Mouse (Mus musculus) forebrain, embryonic 10.5 days (tissue): ENCODE measurements around the gene Grwd1. TPM values are rescaled to one million over a fixed set of nuclear protein-coding genes. Genes with fewer than 3 reads are reported as not detected.

Experiments
- DNase-seq: peaks from one replicate; pipeline ENCODE4 v3.0.0-alpha.2; 2017; ENCODE audit warnings: low spot score; ENCODE audit errors: extremely low spot score
- H3K27ac ChIP-seq: fragments of 300-500 bp; sonication (generic); 2 replicates; pipeline ENCODE4 v1.5.1; 2016; ENCODE audit warnings: mild to moderate bottlenecking
- H3K27me3 ChIP-seq: fragments of 300-500 bp; sonication (generic); 2 replicates; pipeline ENCODE4 v1.6.1; 2016; ENCODE audit warnings: mild to moderate bottlenecking; ENCODE audit not compliant: poor library complexity, severe bottlenecking
- H3K36me3 ChIP-seq: fragments of 300-500 bp; sonication (generic); replicated peaks from 2 replicates; pipeline ENCODE4 v1.6.1; 2016; ENCODE audit warnings: mild to moderate bottlenecking, moderate library complexity
- H3K4me1 ChIP-seq: fragments of 300-500 bp; sonication (generic); 2 replicates; pipeline ENCODE4 v1.6.1; 2016
- H3K4me3 ChIP-seq: fragments of 300-500 bp; sonication (generic); 2 replicates; pipeline ENCODE4 v1.5.1; 2016; ENCODE audit warnings: mild to moderate bottlenecking, moderate library complexity
- H3K9me3 ChIP-seq: fragments of 300-500 bp; sonication (generic); 2 replicates; pipeline ENCODE4 v1.6.1; 2016; ENCODE audit warnings: mild to moderate bottlenecking, moderate library complexity
- WGBS: fragments of 180-500 bp; shearing (Covaris S2); methylation state at CpG from one replicate; pipeline ENCODE4 v1.1.7; 2016; 5-methylcytosine and 5-hydroxymethylcytosine counted together
- polyA plus RNA-seq: library from polyadenylated mRNA; unstranded; fragments of >200 nt; fragmentation: Nextera tagmentation; extraction: Ambion mirVana; gene quantifications from 2 replicates; pipeline ENCODE4 v1.2.1, GENCODE M21; 2016

Gene Grwd1
- polyA plus RNA-seq, 1 experiment from 2014 or later: 132 TPM

- Histone ChIP-seq H3K9me3 (no peaks in the 10 kb centered on the region), H3K4me1 (peaks cover 31% of the 10 kb centered on the region), H3K27ac (no peak overlapping the region), H3K36me3 (peaks cover 62% of the 10 kb centered on the region), H3K4me3 (no peak overlapping the region), H3K27me3 (peaks cover 38% of the 10 kb centered on the region)
- DNase-seq: no peak
- 92% methylated on average over 6 of the region's 6 CpGs for WGBS
Measured at GRCm38 (mm10) chr7:45802551-45802950, 28.2 kb downstream of the Grwd1 start.

- Histone ChIP-seq H3K27me3 (peaks cover 50% of the 10 kb centered on the region), H3K4me1 (peaks cover 39% of the 10 kb centered on the region), H3K9me3 (no peaks in the 10 kb centered on the region), H3K36me3 (peaks cover 55% of the 10 kb centered on the region), H3K27ac (no peak overlapping the region), H3K4me3 (no peak overlapping the region)
- peak; percentile 90 for DNase-seq
- 4% methylated on average over 12 of the region's 12 CpGs for WGBS
Measured at GRCm38 (mm10) chr7:45801348-45801747, 29.4 kb downstream of the Grwd1 start.

DNA sequence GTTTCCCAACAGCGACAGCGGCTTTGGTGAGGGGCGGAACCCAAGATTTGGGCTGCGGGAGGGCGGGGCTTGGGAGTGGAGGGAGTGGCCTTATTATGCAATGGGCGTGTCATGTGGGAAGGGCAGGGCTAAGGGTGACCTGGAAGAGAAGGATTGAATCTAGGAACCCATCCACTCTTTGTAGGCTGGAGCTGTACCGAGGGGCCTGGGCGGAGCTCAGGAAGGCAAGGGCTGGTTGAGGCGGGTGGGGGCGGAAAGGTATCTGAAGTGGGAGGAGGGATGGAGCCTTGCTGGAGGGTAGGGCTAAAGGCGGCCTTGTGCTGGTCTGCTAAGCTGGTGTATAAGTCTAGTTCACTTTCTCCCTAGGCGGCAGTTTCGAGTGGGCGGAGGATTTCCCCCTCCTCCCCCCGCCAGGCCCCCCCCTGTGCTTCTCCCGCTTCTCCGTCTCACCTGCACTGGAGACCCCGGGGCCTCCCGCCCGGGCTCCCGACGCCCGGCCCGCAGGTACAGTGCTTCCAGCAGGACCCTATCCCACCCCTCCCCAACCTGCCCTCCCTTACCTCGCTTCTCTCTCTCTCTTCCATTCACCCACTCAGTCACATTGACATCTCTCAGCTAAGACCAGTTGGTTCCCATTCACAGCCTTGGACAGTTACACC is 30.1 kb downstream of the Grwd1 start:
- peaks cover 55% of the 10 kb centered on the region for H3K36me3 ChIP-seq
- H3K27me3 ChIP-seq: peaks cover 57% of the 10 kb centered on the region
- WGBS: 13% methylated on average over 24 of the region's 25 CpGs
- H3K27ac ChIP-seq: no peak overlapping the region
- no peaks in the 10 kb centered on the region for H3K9me3 ChIP-seq
- H3K4me1 ChIP-seq: peaks cover 39% of the 10 kb centered on the region
- DNase-seq: peak; percentile 64
- H3K4me3 ChIP-seq: peak overlapping the region; percentile 30

DNA sequence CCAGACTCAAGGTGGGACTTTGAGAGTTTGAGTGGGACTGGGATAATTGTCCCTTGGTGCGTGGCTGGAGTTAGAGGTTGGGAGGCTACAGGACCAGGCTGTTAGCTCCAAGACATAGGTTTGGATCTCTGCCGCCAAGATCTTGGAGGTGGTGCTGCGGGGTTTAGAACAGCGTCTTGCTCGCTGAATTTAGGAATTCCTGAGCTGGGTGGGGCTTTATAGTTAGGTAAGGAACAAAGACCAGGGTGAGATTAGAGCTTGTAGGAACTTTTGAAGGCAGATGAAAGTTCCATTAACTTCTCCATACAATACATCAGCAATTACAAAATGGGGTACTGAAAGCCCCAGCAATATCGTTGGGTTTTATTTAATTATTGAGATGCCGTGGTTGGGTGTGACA is 30.7 kb downstream of the Grwd1 start:
- H3K36me3 ChIP-seq: peaks cover 62% of the 10 kb centered on the region
- no peak overlapping the region for H3K27ac ChIP-seq
- H3K4me1 ChIP-seq: peaks cover 43% of the 10 kb centered on the region
- H3K4me3 ChIP-seq: peak overlapping the region; percentile 30; the same call in 1 of the 2 replicates
- DNase-seq: no peak
- H3K9me3 ChIP-seq: no peaks in the 10 kb centered on the region
- 38% methylated on average over 7 of the region's 7 CpGs for WGBS
- peaks cover 63% of the 10 kb centered on the region for H3K27me3 ChIP-seq

GRCm38 (mm10) chr7:45798931-45799330 is 31.8 kb downstream of the Grwd1 start:
- 45% methylated on average over 7 of the region's 7 CpGs for WGBS
- peaks cover 43% of the 10 kb centered on the region for H3K4me1 ChIP-seq
- no peaks in the 10 kb centered on the region for H3K9me3 ChIP-seq
- H3K36me3 ChIP-seq: peaks cover 66% of the 10 kb centered on the region
- DNase-seq: no peak
- no peak overlapping the region for H3K27ac ChIP-seq
- H3K27me3 ChIP-seq: peaks cover 74% of the 10 kb centered on the region
- peak overlapping the region; percentile 56; the same call in 1 of the 2 replicates for H3K4me3 ChIP-seq

DNA sequence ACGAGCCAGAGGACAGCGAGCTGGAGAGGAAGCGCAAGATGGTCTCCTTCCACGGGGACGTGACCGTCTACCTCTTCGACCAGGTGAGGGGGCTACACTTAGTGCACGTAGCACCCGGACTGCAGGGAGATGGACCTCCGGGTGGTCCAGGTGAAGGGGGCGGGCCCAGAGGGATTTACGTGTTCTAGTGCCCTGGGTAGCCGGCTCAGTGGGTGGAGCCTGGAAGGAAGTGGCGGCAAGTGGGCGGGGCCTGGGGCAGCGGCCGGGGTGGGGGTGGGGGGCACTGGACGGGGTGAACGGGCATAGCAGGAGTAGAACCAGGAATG is 32.3 kb downstream of the Grwd1 start:
- Histone ChIP-seq H3K27me3 (peaks cover 79% of the 10 kb centered on the region), H3K27ac (0 out of 2 replicates have a peak overlapping the region, but pooled peaks have one; percentile 68), H3K9me3 (no peaks in the 10 kb centered on the region), H3K36me3 (peaks cover 66% of the 10 kb centered on the region), H3K4me1 (peaks cover 43% of the 10 kb centered on the region), H3K4me3 (peak overlapping the region; percentile 56)
- under 1% methylated on average over 19 of the region's 19 CpGs for WGBS
- DNase-seq: no peak

DNA sequence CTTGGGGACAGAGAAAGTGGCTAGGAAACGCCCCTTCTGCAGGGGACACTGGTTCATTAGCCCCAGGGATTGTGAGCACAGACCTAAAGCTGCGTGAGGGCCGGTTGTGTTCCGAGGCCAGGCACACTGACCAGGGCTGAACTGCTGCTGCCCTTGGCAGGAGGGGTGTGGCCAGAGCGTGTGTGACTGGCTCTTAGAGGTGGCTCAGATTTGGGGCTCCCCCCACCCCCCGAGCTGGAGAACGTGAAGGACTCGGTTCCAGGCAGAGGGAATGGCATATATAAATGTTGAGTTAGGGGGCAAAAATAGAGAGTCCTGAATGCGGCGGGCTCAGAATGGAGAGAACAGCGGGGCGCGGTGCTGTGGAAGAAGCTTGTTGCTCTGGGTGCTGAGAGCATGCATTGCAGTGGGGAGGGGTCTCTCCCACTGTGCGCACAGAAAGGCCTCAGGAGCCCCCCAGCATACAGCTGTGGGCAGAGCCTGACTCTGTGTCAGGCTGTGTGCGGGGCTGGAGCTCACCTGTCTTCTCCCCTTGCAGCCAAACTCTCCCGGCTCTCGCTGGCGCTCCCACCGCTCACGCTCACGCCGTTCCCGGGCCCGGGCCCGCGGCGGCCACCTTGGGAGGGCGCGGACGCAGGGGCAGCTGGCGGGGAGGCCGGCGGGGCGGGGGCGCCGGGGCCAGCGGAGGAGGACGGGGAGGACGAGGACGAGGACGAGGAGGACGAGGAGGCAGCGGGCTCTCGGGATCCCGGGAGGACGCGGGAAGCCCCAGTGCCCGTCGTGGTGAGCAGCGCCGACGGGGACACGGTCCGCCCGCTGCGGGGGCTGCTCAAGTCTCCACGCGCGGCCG is 32.9 kb downstream of the Grwd1 start:
- peak overlapping the region; percentile 68 for H3K27ac ChIP-seq
- WGBS: under 1% methylated on average over 60 of the region's 60 CpGs
- peaks cover 43% of the 10 kb centered on the region for H3K4me1 ChIP-seq
- H3K36me3 ChIP-seq: peaks cover 66% of the 10 kb centered on the region
- H3K4me3 ChIP-seq: peak overlapping the region; percentile 56
- no peak for DNase-seq
- H3K27me3 ChIP-seq: peaks cover 84% of the 10 kb centered on the region
- H3K9me3 ChIP-seq: no peaks in the 10 kb centered on the region

DNA sequence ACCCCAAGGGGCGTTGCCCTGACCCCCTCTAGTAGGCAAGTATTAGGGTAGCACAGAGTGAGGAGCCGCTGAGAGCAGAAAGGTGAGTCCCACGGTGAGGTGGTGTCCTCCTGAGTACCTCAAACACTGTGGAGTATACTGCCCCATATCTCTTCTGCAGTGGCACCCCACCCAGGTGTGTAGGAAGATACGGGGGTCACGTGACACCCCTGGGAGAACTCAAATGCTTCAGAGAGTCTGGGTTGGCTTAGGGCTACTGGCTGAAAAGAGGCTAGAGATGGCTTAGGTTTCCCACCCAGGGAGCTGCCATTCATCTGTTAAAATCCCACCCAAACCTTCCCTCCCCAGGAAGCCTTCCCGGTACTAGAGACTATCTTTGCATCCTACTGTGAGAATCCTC is 33.8 kb downstream of the Grwd1 start:
- Histone ChIP-seq H3K4me3 (peak overlapping the region; percentile 56; the same call in 1 of the 2 replicates), H3K9me3 (no peaks in the 10 kb centered on the region), H3K27ac (no peak overlapping the region), H3K36me3 (peaks cover 66% of the 10 kb centered on the region), H3K27me3 (peaks cover 94% of the 10 kb centered on the region), H3K4me1 (peaks cover 43% of the 10 kb centered on the region)
- WGBS: 28% methylated on average over 6 of the region's 6 CpGs
- no peak for DNase-seq

GRCm38 (mm10) chr7:45794971-45795370 is 35.8 kb downstream of the Grwd1 start:
- Histone ChIP-seq H3K36me3 (peaks cover 69% of the 10 kb centered on the region), H3K27ac (no peak overlapping the region), H3K9me3 (peaks cover 2% of the 10 kb centered on the region; the same call in 1 of the 2 replicates), H3K4me3 (no peak overlapping the region), H3K4me1 (peaks cover 30% of the 10 kb centered on the region), H3K27me3 (peaks cover 81% of the 10 kb centered on the region)
- DNase-seq: no peak
- 96% methylated on average over 29 of the region's 29 CpGs for WGBS

DNA sequence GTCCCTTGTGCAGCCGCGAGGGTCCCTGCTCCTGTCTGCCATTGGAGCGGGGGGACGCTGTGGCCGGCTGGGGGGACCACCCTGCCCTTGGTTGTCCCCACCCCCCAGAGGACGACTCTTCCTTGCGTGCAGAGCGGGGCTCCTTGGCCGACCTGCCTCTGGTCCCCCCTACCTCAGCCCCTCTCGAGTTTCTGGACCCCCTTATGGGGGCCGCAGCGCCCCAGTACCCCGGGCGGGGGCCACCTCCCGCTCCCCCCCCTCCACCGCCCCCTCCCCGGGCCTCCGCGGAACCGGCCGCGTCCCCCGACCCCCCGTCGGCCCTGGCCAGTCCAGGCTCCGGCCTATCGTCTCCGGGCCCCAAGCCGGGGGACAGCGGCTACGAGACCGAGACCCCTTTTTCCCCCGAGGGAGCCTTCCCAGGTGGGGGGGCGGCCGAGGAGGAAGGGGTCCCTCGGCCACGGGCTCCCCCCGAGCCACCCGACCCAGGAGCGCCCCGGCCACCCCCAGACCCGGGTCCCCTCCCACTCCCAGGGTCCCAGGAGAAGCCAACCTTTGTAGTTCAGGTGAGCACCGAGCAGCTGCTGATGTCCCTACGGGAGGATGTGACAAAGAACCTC is 36.7 kb downstream of the Grwd1 start:
- peaks cover 72% of the 10 kb centered on the region for H3K27me3 ChIP-seq
- DNase-seq: no peak
- WGBS: 90% methylated on average over 44 of the region's 44 CpGs
- peaks cover 27% of the 10 kb centered on the region for H3K4me1 ChIP-seq
- H3K9me3 ChIP-seq: peaks cover 5% of the 10 kb centered on the region; the same call in 1 of the 2 replicates
- H3K4me3 ChIP-seq: no peak overlapping the region
- H3K27ac ChIP-seq: no peak overlapping the region
- peaks cover 78% of the 10 kb centered on the region for H3K36me3 ChIP-seq

- Histone ChIP-seq H3K4me1 (peaks cover 20% of the 10 kb centered on the region), H3K27ac (no peak overlapping the region), H3K27me3 (peaks cover 64% of the 10 kb centered on the region), H3K9me3 (peaks cover 5% of the 10 kb centered on the region; the same call in 1 of the 2 replicates), H3K36me3 (peaks cover 86% of the 10 kb centered on the region), H3K4me3 (no peak overlapping the region)
- no peak for DNase-seq
- WGBS: 85% methylated on average over 24 of the region's 24 CpGs
Measured at GRCm38 (mm10) chr7:45793240-45793639, 37.5 kb downstream of the Grwd1 start.

DNA sequence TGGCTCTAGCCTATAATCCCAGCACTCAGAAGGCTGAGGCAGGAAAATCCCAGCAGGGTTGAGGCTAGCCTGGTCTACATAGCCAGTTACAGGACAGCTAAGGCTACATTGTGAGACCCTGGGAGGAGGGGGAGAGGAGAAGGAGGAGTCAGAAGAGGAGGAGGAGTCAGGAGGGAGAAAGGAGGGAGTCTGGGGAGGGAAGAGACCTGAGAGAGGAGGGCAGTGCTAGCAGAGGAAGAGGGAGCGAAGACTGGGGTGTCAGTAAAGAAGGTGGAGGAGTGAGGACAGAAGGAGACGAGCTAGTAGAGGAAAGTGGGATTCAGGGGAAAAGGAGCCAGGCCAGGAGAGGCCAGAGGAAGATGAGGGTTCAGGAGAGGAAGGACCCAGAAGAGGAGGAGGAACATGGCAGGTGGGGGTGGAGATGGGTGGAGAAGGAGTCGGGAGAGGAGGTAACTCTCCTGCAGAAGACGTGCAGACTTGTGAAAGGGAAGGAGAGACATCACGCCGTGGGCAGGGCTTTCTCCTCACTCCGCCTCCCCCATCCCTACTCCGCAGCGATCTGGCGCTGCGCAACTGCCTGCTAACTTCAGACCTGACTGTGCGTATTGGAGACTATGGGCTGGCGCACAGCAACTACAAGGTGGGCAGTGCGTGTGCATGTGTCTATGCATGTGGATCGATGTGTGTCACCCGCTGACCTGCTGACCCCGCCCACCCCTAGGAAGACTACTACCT is 38.8 kb downstream of the Grwd1 start:
- DNase-seq: no peak
- Histone ChIP-seq H3K36me3 (peaks cover 97% of the 10 kb centered on the region), H3K4me3 (no peak overlapping the region), H3K27ac (no peak overlapping the region), H3K4me1 (peaks cover 16% of the 10 kb centered on the region), H3K27me3 (peaks cover 55% of the 10 kb centered on the region), H3K9me3 (peaks cover 5% of the 10 kb centered on the region; the same call in 1 of the 2 replicates)
- 79% methylated on average over 17 of the region's 17 CpGs for WGBS
